ENCODE assay signal across 8 mouse cellular contexts in the genomic region with DNA sequence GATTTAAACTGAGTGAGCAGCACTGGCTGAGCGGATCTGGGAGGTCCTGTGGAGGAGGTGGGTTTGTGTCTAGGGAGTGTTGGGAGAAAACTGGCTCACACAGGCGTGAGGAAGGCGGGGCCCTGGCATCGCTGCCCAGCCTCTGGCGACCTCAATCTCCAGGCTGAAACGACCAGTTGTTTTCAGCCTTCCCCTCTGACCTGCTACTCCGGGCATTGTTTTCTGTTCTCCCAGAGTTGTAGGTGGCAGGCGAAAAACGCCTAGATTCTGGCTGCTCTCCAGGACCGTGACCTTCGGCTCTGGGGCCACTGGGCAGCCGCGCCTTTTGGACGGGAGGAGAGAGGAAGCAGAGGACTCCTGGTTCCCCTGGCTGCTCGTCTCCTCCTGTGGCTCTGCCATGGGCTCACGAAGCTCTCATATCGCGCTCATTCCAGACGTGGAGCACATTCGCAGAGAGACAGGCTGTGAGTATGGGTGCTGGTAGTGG. TPM values are rescaled to one million over a fixed set of nuclear protein-coding genes. Genes with fewer than 3 reads are reported as not detected.
A peak's percentile ranks its signal among the peaks of the same experiment; 100 is the strongest.
DNase-seq lines count a peak whose midpoint lies in the region; ATAC-seq and TF ChIP-seq lines count a peak whose summit lies in the region.

A gene (plus strand): TSS at position 182 of the 487 bp plus-strand sequence.

- 0 out of 2 replicates have a peak, but pooled peaks cover 3% of the 10 kb centered on the region for H3K4me1 ChIP-seq in intestine, embryonic 15.5 days (replicated peaks)
- peaks cover 4% of the 10 kb centered on the region; the same call in 1 of the 2 replicates for H3K4me1 ChIP-seq in liver, embryonic 13.5 days (replicated peaks)
- H3K4me1 ChIP-seq in neural tube, embryonic 14.5 days (ENCODE audit: control insufficient read depth, insufficient read depth, low read length), result no peaks in the 10 kb centered on the region
- no peaks in the 10 kb centered on the region for H3K4me1 ChIP-seq in cerebellum, adult 2 months (ENCODE audit: control insufficient read depth, insufficient read depth, low read length)

- no peak for TF ChIP-seq POLR2A in cerebellum, adult 2 months (IDR thresholded peaks at IDR 0.05; ENCODE audit: borderline replicate concordance, insufficient read depth, low read length)

- 0 out of 2 replicates have a peak, but pooled peaks cover 2% of the 10 kb centered on the region for H3K27me3 ChIP-seq in intestine, embryonic 15.5 days (replicated peaks)
- H3K27me3 ChIP-seq in liver, embryonic 13.5 days, result peaks cover 7% of the 10 kb centered on the region; the same call in 1 of the 2 replicates
- H3K27me3 ChIP-seq in neural tube, embryonic 14.5 days (ENCODE audit: control insufficient read depth, insufficient read depth, low read length), result no peaks in the 10 kb centered on the region
- H3K27me3 ChIP-seq in cerebellum, adult 2 months (ENCODE audit: control insufficient read depth, insufficient read depth, low read length), result no peaks in the 10 kb centered on the region

- peak; percentile 1 for DNase-seq in embryo, embryonic 9.5 days (ENCODE audit: extremely low spot score)
- DNase-seq in embryo, embryonic 10.5 days (ENCODE audit: low spot score), result no peak
- DNase-seq in liver, embryonic 13.5 days, result no peak
- no peak for DNase-seq in frontal cortex, postnatal 25 days (ENCODE audit: low spot score in 2 of 2)
- DNase-seq in cerebellum, adult 2 months, result no peak

- ATAC-seq in granulocyte monocyte progenitor cell, adult 5-6 weeks (replicated peaks; ENCODE audit: poor library complexity, severe bottlenecking), result 0 out of 2 replicates have a peak, but pooled peaks have one; percentile 9
- peak; percentile 60 for ATAC-seq in intestine, embryonic 15.5 days
- ATAC-seq in liver, embryonic 13.5 days (ENCODE audit: low read depth), result 0 out of 2 replicates have a peak, but pooled peaks have one; percentile 29
- ATAC-seq in neural tube, embryonic 14.5 days (ENCODE audit: low read depth), result peak; percentile 46; the same call in 1 of the 2 replicates

- 20% methylated on average over 20 of the region's 20 CpGs for WGBS in intestine, embryonic 15.5 days
- 19% methylated on average over 20 of the region's 20 CpGs for WGBS in liver, embryonic 13.5 days (ENCODE audit: insufficient replicate concordance)
- WGBS in neural tube, embryonic 14.5 days, result 33% methylated on average over 20 of the region's 20 CpGs
- 15% methylated on average over 20 of the region's 20 CpGs for WGBS in cerebellum, adult 2 months

- no peak within 1 kb of the TSS for H3K9ac ChIP-seq in intestine, embryonic 15.5 days
- H3K9ac ChIP-seq in liver, embryonic 13.5 days, result no peak within 1 kb of the TSS
- no peak within 1 kb of the TSS for H3K9ac ChIP-seq in neural tube, embryonic 14.5 days (replicated peaks; ENCODE audit: low read depth, low read length)

- no peak for TF ChIP-seq CTCF in cerebellum, adult 2 months (IDR thresholded peaks at IDR 0.05; ENCODE audit: borderline replicate concordance, insufficient read depth, low read depth, low read length)

- no peak within 1 kb of the TSS for H3K27ac ChIP-seq in intestine, embryonic 15.5 days
- no peak within 1 kb of the TSS for H3K27ac ChIP-seq in liver, embryonic 13.5 days
- no peak within 1 kb of the TSS for H3K27ac ChIP-seq in neural tube, embryonic 14.5 days (ENCODE audit: low read depth, low read length)
- no peak within 1 kb of the TSS for H3K27ac ChIP-seq in cerebellum, adult 2 months (ENCODE audit: insufficient read depth, low read length)

- H3K9me3 ChIP-seq in intestine, embryonic 15.5 days, result no peaks in the 10 kb centered on the region
- 0 out of 2 replicates have a peak, but pooled peaks cover 4% of the 10 kb centered on the region for H3K9me3 ChIP-seq in liver, embryonic 13.5 days (replicated peaks)
- no peaks in the 10 kb centered on the region for H3K9me3 ChIP-seq in neural tube, embryonic 14.5 days (ENCODE audit: control insufficient read depth, low read length)

- no peaks in the 10 kb centered on the region for H3K36me3 ChIP-seq in intestine, embryonic 15.5 days
- no peaks in the 10 kb centered on the region for H3K36me3 ChIP-seq in liver, embryonic 13.5 days
- no peaks in the 10 kb centered on the region for H3K36me3 ChIP-seq in neural tube, embryonic 14.5 days (ENCODE audit: control insufficient read depth, insufficient read depth, low read length)

- H3K4me3 ChIP-seq in intestine, embryonic 15.5 days (replicated peaks), result peak within 1 kb of the TSS; percentile 23
- peak within 1 kb of the TSS; percentile 4; the same call in 1 of the 2 replicates for H3K4me3 ChIP-seq in liver, embryonic 13.5 days (replicated peaks)
- H3K4me3 ChIP-seq in neural tube, embryonic 14.5 days (ENCODE audit: low read depth, low read length), result no peak within 1 kb of the TSS
- no peak within 1 kb of the TSS for H3K4me3 ChIP-seq in cerebellum, adult 2 months (replicated peaks; ENCODE audit: insufficient read depth, low read depth, low read length)

- H3K4me2 ChIP-seq in intestine, embryonic 15.5 days (replicated peaks), result peak within 1 kb of the TSS; percentile 57
- peak within 1 kb of the TSS; percentile 46 for H3K4me2 ChIP-seq in liver, embryonic 13.5 days
- peak within 1 kb of the TSS; percentile 22; the same call in 1 of the 2 replicates for H3K4me2 ChIP-seq in neural tube, embryonic 14.5 days (ENCODE audit: low read depth, low read length)

RNA-seq across cellular contexts. Expression of the gene that starts here (rescaled TPM):
- 1.7 TPM in 1 of 2 replicates, not detected in the other for total RNA-seq in granulocyte monocyte progenitor cell, adult 5-6 weeks (2014; fragmentation: Nextera tagmentation)
- total RNA-seq in granulocyte monocyte progenitor cell, adult 5-6 weeks (2017), result not detected in 2 replicates
- polyA plus RNA-seq in intestine, embryonic 15.5 days (2015; fragmentation: Nextera tagmentation; extraction: Ambion mirVana), result 5.7 and 5.8 TPM in 2 replicates
- polyA plus RNA-seq in liver, embryonic 13.5 days (2015; fragmentation: Nextera tagmentation; extraction: Ambion mirVana), result 0.58 and 0.59 TPM in 2 replicates
- polyA plus RNA-seq in neural tube, embryonic 14.5 days (2014; fragmentation: Nextera tagmentation; extraction: Ambion mirVana), result 0.84 and 0.96 TPM in 2 replicates
- polyA plus RNA-seq in cerebellum, adult 2 months (2012; rRNA removed), result 0.29 and 0.46 TPM in 2 replicates

Comparison
In these comparisons a context has a peak if more than half of its experiments do, and no peak if none do; other contexts are left out.
1. Peak in ATAC-seq, H3K4me3 ChIP-seq and H3K4me2 ChIP-seq in liver, embryonic 13.5 days; RNA of the gene not detected or under 1 TPM.
2. Peak in ATAC-seq and H3K4me2 ChIP-seq in neural tube, embryonic 14.5 days; RNA of the gene not detected or under 1 TPM.
3. ATAC-seq: peak in every context shown above with its lines; median percentile 60 in intestine, embryonic 15.5 days; 46 in neural tube, embryonic 14.5 days; 29 in liver, embryonic 13.5 days; 9 in granulocyte monocyte progenitor cell, adult 5-6 weeks.